Mouse (Mus musculus): ENCODE data around the gene Cacna2d3.

The Cacna2d3 gene

GRCm38 (mm10) chr14:29643217-29643616 is 78.4 kb downstream of the Cacna2d3 start:
- DNase-seq (ENCODE audit: low read depth, low spot score), result no peak

GRCm38 (mm10) chr14:29639266-29639665 is 82.4 kb downstream of the Cacna2d3 start:
- no peak for DNase-seq (ENCODE audit: low read depth, low spot score)

GRCm38 (mm10) chr14:29628213-29628612 is 93.5 kb downstream of the Cacna2d3 start:
- no peak for DNase-seq (ENCODE audit: low read depth, low spot score)

- no peak for DNase-seq (ENCODE audit: low read depth, low spot score)
Observed at GRCm38 (mm10) chr14:29612436-29612835, 109.2 kb downstream of the Cacna2d3 start.

GRCm38 (mm10) chr14:29608761-29609160 is 112.9 kb downstream of the Cacna2d3 start:
- no peak for DNase-seq (ENCODE audit: low read depth, low spot score)

GRCm38 (mm10) chr14:29599428-29599827 is 122.2 kb downstream of the Cacna2d3 start:
- DNase-seq (ENCODE audit: low read depth, low spot score), result no peak

- no peak for DNase-seq (ENCODE audit: low read depth, low spot score)
Observed at GRCm38 (mm10) chr14:29592896-29593295, 128.8 kb downstream of the Cacna2d3 start.

- DNase-seq (ENCODE audit: low read depth, low spot score), result no peak
Observed at GRCm38 (mm10) chr14:29589628-29590027, 132.0 kb downstream of the Cacna2d3 start.

GRCm38 (mm10) chr14:29581961-29582360 is 139.7 kb downstream of the Cacna2d3 start:
- DNase-seq (ENCODE audit: low read depth, low spot score), result no peak

- no peak for DNase-seq (ENCODE audit: low read depth, low spot score)
Observed at GRCm38 (mm10) chr14:29577786-29578185, 143.9 kb downstream of the Cacna2d3 start.

GRCm38 (mm10) chr14:29575551-29575950 is 146.1 kb downstream of the Cacna2d3 start:
- DNase-seq (ENCODE audit: low read depth, low spot score), result no peak

- no peak for DNase-seq (ENCODE audit: low read depth, low spot score)
Observed at GRCm38 (mm10) chr14:29562704-29563103, 159.0 kb downstream of the Cacna2d3 start.

- no peak for DNase-seq (ENCODE audit: low read depth, low spot score)
Observed at GRCm38 (mm10) chr14:29561122-29561834, 160.4 kb downstream of the Cacna2d3 start.

- no peak for DNase-seq (ENCODE audit: low read depth, low spot score)
Observed at GRCm38 (mm10) chr14:29558440-29558839, 163.2 kb downstream of the Cacna2d3 start.

- no peak for DNase-seq (ENCODE audit: low read depth, low spot score)
Observed at GRCm38 (mm10) chr14:29556152-29556551, 165.5 kb downstream of the Cacna2d3 start.

- DNase-seq (ENCODE audit: low read depth, low spot score), result no peak
Observed at GRCm38 (mm10) chr14:29552471-29552870, 169.2 kb downstream of the Cacna2d3 start.

- no peak for DNase-seq (ENCODE audit: low read depth, low spot score)
Observed at GRCm38 (mm10) chr14:29548646-29549045, 173.0 kb downstream of the Cacna2d3 start.

- no peak for DNase-seq (ENCODE audit: low read depth, low spot score)
Observed at GRCm38 (mm10) chr14:29530516-29530915, 191.1 kb downstream of the Cacna2d3 start.

- DNase-seq (ENCODE audit: low read depth, low spot score), result no peak
Observed at GRCm38 (mm10) chr14:29528696-29529095, 193.0 kb downstream of the Cacna2d3 start.

- no peak for DNase-seq (ENCODE audit: low read depth, low spot score)
Observed at GRCm38 (mm10) chr14:29519751-29520669, 201.7 kb downstream of the Cacna2d3 start.

GRCm38 (mm10) chr14:29502667-29503066 is 219.0 kb downstream of the Cacna2d3 start:
- no peak for DNase-seq (ENCODE audit: low read depth, low spot score)

GRCm38 (mm10) chr14:29498546-29499290 is 222.9 kb downstream of the Cacna2d3 start:
- DNase-seq (ENCODE audit: low read depth, low spot score), result no peak

Data from CD4-positive, CD25-positive, alpha-beta regulatory T cell, adult 2 months (primary cell).